Mouse (Mus musculus): ENCODE data around the gene Sh3gl2.

DNA sequence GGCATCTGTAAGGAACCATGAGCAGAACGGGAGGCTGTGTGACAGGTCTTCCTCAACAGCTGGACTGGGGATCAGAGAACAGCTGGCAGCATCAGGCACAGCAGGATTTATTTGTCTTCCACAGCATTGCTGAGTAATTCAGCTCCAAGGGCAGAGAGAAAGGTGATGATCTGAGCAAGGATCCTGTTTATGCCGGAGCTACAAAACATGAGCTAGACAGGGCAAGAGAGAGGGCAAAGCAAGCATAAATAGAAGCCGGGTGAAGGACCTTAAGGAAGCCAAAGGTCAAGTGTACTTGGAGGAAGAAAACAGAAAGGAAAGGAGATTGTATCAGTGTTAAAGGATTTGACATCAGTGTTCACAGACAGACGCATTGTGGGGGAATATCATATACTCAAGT is 467.4 kb downstream of the Sh3gl2 start:
- TF ChIP-seq CTCF (IDR thresholded peaks at IDR 0.05; ENCODE audit: low read depth, low read length) (no peak), TAL1 (conservative IDR thresholded peaks at IDR 0.05; ENCODE audit: low read depth, low read length) (no peak), GATA1 (IDR thresholded peaks at IDR 0.05; ENCODE audit: borderline replicate concordance, low read length) (no peak)
